ENCODE assay signal across 20 mouse cellular contexts in genomic region chr17:89036723-89037122, GRCm38 (mm10).
A peak's percentile ranks its signal among the peaks of the same experiment; 100 is the strongest.
DNase-seq lines count a peak whose midpoint lies in the region.
"Had no signal": no experiment of that assay in that cellular context is flagged by ENCODE, and none has a peak within 500 bp of the region (broad histone marks: within the 10 kb centered on the region; RNA-seq: fewer than 3 reads in every experiment).

No protein-coding gene starts in this region.

- H3K9me3 ChIP-seq in forebrain, embryonic 10.5 days: 0 out of 2 replicates have a peak, but pooled peaks cover 3% of the 10 kb centered on the region
- H3K9me3 ChIP-seq: embryonic facial prominence, embryonic 15.5 days; forebrain, embryonic 15.5 days; hindbrain, embryonic 12.5 days; kidney, embryonic 15.5 days; limb, embryonic 15.5 days; neural tube, embryonic 15.5 days had no signal

- H3K27ac ChIP-seq in forebrain, embryonic 10.5 days: no peak overlapping the region
- H3K27ac ChIP-seq: embryonic facial prominence, embryonic 15.5 days; forebrain, embryonic 15.5 days; gastrocnemius, adult 2 months; hindbrain, embryonic 12.5 days; kidney, embryonic 15.5 days; limb, embryonic 15.5 days; liver, embryonic 14.5 days; neural tube, embryonic 15.5 days had no signal

- H3K27me3 ChIP-seq in forebrain, embryonic 10.5 days (ENCODE audit: poor library complexity, severe bottlenecking): no peaks in the 10 kb centered on the region
- H3K27me3 ChIP-seq: embryonic facial prominence, embryonic 15.5 days; forebrain, embryonic 15.5 days; hindbrain, embryonic 12.5 days; kidney, embryonic 15.5 days; limb, embryonic 15.5 days; neural tube, embryonic 15.5 days had no signal

- intact Hi-C loops in left cerebral cortex, postnatal 25 days (cut with DNase I): no loop called here

- peak; percentile 6 for DNase-seq in layer of hippocampus, adult 11-12 months (ENCODE audit: low spot score)
- DNase-seq in layer of hippocampus, postnatal 25 days (ENCODE audit: extremely low spot score in 1 of 2, low spot score in 1 of 2): no peak
- peak; percentile 57 for DNase-seq in right cerebral cortex, adult 18-20 months
- no peak for DNase-seq in right cerebral cortex, postnatal 14 days
- peak; percentile 30 to 84 for DNase-seq in left cerebral cortex, postnatal 25 days (ENCODE audit: low spot score in 2 of 2)
- no peak for DNase-seq in forebrain, embryonic 10.5 days (ENCODE audit: extremely low spot score, low spot score)
- no peak for DNase-seq in thymus, adult 18-20 months
- DNase-seq: adrenal gland, postnatal 14 days; cerebellum, adult 9-10 months; gastrocnemius, adult 2 months; kidney, postnatal 4 days; lung, embryonic 14.5 days; lung, postnatal 4 days had no signal

- no peaks in the 10 kb centered on the region for H3K36me3 ChIP-seq in forebrain, embryonic 10.5 days (replicated peaks)
- H3K36me3 ChIP-seq: embryonic facial prominence, embryonic 15.5 days; forebrain, embryonic 15.5 days; hindbrain, embryonic 12.5 days; kidney, embryonic 15.5 days; limb, embryonic 15.5 days; neural tube, embryonic 15.5 days had no signal

- H3K4me3 ChIP-seq in forebrain, embryonic 10.5 days: no peak overlapping the region
- H3K4me3 ChIP-seq: embryonic facial prominence, embryonic 15.5 days; forebrain, embryonic 15.5 days; gastrocnemius, adult 2 months; hindbrain, embryonic 12.5 days; kidney, embryonic 15.5 days; limb, embryonic 15.5 days; neural tube, embryonic 15.5 days had no signal

- no peaks in the 10 kb centered on the region for H3K4me1 ChIP-seq in forebrain, embryonic 10.5 days
- H3K4me1 ChIP-seq: embryonic facial prominence, embryonic 15.5 days; forebrain, embryonic 15.5 days; hindbrain, embryonic 12.5 days; kidney, embryonic 15.5 days; limb, embryonic 15.5 days; neural tube, embryonic 15.5 days had no signal

- 89% methylated on average over 5 of the region's 5 CpGs for WGBS in forebrain, embryonic 10.5 days

Comparison
In these comparisons a context has a peak if more than half of its experiments do, and no peak if none do; other contexts are left out.
1. DNase-seq: peak in layer of hippocampus, adult 11-12 months (single experiment), right cerebral cortex, adult 18-20 months (single experiment) and left cerebral cortex, postnatal 25 days (2 of 2); none in layer of hippocampus, postnatal 25 days (0 of 2), right cerebral cortex, postnatal 14 days (single experiment), forebrain, embryonic 10.5 days (single experiment) and thymus, adult 18-20 months (0 of 2).